Mouse (Mus musculus) Muller cell, postnatal 12 days (primary cell): ENCODE data around the gene Zyg11b.

ENCODE experiments used
- DNase-seq: peaks from one replicate; pipeline ENCODE4 v3.0.0-alpha.2; 2015; ENCODE audit errors: inconsistent ontology term

Zyg11b gene

DNA sequence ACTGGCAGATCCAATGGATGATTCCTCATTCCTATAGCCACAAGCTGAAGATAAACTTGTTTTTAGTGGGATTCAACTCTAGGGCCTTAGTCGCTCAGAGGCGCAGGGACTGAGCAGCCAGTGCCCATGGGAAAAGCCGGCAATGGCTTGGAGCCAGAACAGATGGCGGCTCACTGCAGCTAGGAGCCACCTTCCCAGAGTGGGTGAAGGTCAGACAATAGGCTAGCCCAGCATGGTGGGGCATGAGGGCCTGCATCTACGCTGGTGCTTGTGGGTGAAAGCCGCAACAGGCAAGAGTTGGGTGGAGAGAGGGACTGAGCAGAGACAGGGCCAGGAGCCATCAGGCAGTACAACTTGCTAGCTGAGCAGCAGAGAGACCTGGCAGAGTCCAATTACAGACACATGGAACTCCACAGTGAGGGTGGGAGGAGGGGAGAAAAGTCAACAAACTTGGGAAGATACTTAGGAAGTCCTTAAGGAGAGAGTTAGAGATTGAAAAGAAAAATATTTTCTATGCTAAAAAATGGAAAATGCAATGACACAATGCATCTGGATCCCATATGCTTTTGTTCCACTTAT is 104.5 kb downstream of the Zyg11b start:
- no peak for DNase-seq

DNA sequence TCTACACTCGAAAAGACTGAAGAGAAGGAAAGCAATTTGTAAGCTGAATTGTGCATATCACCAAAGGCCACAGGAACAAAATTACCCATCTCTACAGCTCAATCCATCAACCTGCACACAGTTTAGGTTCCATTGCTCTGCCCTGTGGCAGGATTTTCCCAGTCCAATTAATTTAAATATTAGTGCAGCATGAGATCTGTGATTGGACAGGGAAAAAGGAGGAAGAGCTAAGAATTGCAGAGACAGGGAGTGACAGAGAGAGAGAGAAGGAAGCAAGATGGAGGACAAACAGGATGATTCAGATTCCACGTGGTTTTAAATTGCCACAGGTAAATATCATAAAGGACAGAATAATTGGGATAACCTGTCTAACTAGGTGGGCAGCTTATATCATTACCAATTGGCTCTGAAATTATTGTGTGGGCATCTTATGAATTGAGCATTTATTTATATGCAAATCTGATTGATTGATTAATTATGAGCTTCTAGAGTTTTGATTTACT is 108.0 kb downstream of the Zyg11b start:
- DNase-seq, result no peak

DNA sequence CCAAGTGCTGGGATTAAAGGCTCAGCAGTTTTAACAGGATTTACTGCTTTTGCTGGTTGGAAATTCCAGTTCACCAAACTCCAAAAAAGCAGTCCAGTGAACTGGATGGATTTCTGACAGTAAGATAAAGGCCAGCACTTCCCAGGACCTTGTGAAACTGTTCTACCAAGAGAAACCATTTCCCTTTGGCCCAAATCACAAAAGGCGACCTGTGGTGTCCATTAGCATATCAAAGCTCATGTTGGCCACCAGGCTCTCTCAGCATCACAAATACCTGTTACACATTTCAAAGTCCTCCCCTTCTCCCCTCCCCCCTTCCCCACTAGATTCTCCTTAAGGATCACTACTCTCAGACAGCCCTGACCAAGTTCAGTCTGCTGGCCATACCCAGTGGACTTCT is 118.6 kb downstream of the Zyg11b start:
- no peak for DNase-seq
